Mouse (Mus musculus) limb, embryonic 10.5 days (tissue): Measurements from ENCODE around the gene H2-Q4. TPM values are rescaled to one million over a fixed set of nuclear protein-coding genes. Genes with fewer than 3 reads are reported as not detected.
"Not testable (repeated sequence)": the region's sequence is repeated elsewhere in the genome, so short reads cannot be mapped to it uniquely, and the experiment has no call there.

Source experiments
- DNase-seq: peaks from one replicate; pipeline ENCODE4 v3.0.0-alpha.2; 2017; ENCODE audit warnings: low spot score
- H3K27ac ChIP-seq: fragments of 300-500 bp; sonication (generic); 2 replicates; pipeline ENCODE4 v1.5.1; 2016; ENCODE audit warnings: mild to moderate bottlenecking
- H3K27me3 ChIP-seq: fragments of 300-500 bp; sonication (generic); 2 replicates; pipeline ENCODE4 v1.6.1; 2016; ENCODE audit warnings: low read depth, mild to moderate bottlenecking; ENCODE audit not compliant: poor library complexity, severe bottlenecking
- H3K36me3 ChIP-seq: fragments of 300-500 bp; sonication (generic); 2 replicates; pipeline ENCODE4 v1.6.1; 2016; ENCODE audit warnings: mild to moderate bottlenecking, moderate library complexity
- H3K4me1 ChIP-seq: fragments of 300-500 bp; sonication (generic); 2 replicates; pipeline ENCODE4 v1.6.1; 2016
- H3K4me3 ChIP-seq: fragments of 300-500 bp; sonication (generic); 2 replicates; pipeline ENCODE4 v1.5.1; 2016; ENCODE audit warnings: mild to moderate bottlenecking, moderate library complexity
- H3K9me3 ChIP-seq: fragments of 300-500 bp; sonication (generic); replicated peaks from 2 replicates; pipeline ENCODE4 v1.6.1; 2016; ENCODE audit warnings: mild to moderate bottlenecking
- WGBS: fragments of 180-500 bp; shearing (Covaris S2); methylation state at CpG from one replicate; pipeline ENCODE4 v1.1.7; 2016; 5-methylcytosine and 5-hydroxymethylcytosine counted together
- polyA plus RNA-seq: library from polyadenylated mRNA; unstranded; fragments of >200 nt; fragmentation: Nextera tagmentation; extraction: Ambion mirVana; gene quantifications from 2 replicates; pipeline ENCODE4 v1.2.1, GENCODE M21; 2016

H2-Q4 gene
- 2.2 and 3.6 TPM in 2 replicates for polyA plus RNA-seq

DNA sequence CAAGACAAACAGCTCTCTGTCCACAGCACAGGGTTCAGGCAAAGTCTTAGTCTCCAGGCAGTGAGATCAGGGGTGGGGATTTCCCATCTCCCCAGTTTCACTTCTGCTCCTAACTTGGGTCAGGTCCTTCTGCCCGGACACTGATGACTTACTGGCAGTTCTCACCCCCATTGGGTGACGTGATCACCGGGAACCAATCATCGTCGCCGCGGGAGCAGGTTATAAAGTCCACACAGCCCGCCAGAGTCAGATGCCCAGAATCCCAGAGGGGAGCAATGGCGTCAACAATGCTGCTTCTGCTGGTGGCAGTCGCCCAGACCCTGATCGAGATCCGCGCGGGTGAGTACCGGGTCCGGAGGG is at the start of gene H2-Q4:
H2-Q4 (plus strand) TSS at position 249 of the 360 bp plus-strand sequence.
- peak within 1 kb of the TSS; percentile 77 for H3K27ac ChIP-seq
- H3K27me3 ChIP-seq = peaks cover 39% of the 10 kb centered on the region
- peaks cover 14% of the 10 kb centered on the region for H3K4me1 ChIP-seq
- DNase-seq = peak; percentile 84
- H3K9me3 ChIP-seq = 0 out of 2 replicates have a peak, but pooled peaks cover 3% of the 10 kb centered on the region
- H3K4me3 ChIP-seq = peak within 1 kb of the TSS; percentile 72
- WGBS = under 1% methylated on average over 16 of the region's 16 CpGs
- no peaks in the 10 kb centered on the region for H3K36me3 ChIP-seq

DNA sequence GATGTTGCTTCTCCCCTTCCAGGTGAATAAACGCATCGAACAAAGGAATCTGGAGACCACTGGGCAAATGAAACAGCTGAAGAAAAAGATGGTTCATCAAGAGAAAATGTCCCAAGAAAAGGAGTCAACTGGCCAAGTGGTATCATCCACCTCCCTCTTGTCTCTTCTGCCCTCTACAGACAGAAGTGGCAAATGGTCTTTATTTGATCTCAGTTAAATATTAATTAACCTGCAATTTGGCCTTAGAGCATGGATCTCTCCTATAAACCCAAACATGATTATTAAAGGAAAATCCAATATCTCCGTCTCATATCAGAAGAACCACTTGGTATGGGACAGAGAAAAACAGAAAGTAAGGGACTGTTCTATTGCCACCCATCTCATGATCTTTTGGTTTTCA is 49.7 kb upstream of the H2-Q4 start:
- H3K4me1 ChIP-seq, H3K36me3 ChIP-seq, H3K4me3 ChIP-seq, DNase-seq, H3K27me3 ChIP-seq, H3K9me3 ChIP-seq, H3K27ac ChIP-seq: not testable (repeated sequence)
- 57% methylated on average over 3 of the region's 3 CpGs for WGBS

DNA sequence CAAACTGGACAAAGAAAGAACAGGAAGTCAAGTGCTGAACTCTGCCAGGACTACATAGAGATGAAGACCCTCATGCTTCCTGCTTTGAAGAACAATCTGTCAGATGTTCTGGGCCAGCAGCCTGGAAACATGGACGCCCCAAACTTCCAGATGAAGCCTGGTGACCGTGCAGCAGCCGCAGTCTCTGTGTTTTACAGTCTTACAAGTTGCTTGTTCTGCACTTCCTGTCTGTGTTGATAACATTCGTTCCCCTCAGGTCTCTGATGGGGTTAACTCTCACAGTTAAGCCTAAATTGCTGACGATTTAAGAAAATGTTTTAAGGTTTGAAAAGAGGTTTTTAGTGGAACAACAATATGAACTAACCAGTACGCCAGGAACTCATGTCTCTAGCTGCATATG is 47.9 kb upstream of the H2-Q4 start:
- not testable (repeated sequence) for H3K4me3 ChIP-seq, H3K9me3 ChIP-seq, H3K27ac ChIP-seq, H3K4me1 ChIP-seq, H3K27me3 ChIP-seq, DNase-seq, H3K36me3 ChIP-seq
- WGBS = 72% methylated on average over 6 of the region's 6 CpGs

DNA sequence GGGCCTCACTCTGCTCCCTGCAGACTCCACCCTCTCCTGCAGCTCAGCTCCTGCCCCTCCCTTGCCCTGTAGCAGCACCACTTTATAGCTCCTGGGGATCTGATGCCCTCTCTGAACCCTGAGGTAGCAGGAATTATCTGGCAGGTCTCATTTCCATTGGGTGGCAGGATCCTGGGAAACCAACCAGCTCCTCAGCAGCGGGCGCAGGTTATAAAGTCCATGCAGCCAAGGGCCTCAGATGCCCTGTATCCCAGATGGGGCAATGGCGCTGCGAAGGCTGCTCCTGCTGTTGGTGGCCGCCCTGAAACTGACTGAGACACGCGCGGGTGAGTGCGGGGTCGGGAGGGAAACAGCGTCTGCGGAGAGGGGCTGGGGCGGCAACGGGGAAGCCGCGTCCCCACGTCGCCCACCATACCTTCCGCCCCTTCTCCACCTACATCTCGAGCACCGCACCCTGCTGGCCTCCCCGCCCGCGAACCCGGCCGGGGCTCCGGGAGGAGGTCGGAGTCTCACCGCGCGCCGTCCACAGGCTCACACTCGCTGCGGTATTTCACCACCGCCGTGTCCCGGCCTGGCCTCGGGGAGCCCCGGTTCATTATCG is 37.2 kb upstream of the H2-Q4 start, which contains the start of gene H2-Q2:
H2-Q2 (plus strand) TSS at position 172 of the 601 bp plus-strand sequence.
- Histone ChIP-seq H3K4me1 (peaks cover 12% of the 10 kb centered on the region), H3K27me3 (peaks cover 64% of the 10 kb centered on the region), H3K4me3 (peak within 1 kb of the TSS; percentile 49), H3K27ac (no peak within 1 kb of the TSS), H3K36me3 (no peaks in the 10 kb centered on the region), H3K9me3 (no peaks in the 10 kb centered on the region)
- peak; percentile 37 for DNase-seq
- under 1% methylated on average over 40 of the region's 40 CpGs for WGBS

DNA sequence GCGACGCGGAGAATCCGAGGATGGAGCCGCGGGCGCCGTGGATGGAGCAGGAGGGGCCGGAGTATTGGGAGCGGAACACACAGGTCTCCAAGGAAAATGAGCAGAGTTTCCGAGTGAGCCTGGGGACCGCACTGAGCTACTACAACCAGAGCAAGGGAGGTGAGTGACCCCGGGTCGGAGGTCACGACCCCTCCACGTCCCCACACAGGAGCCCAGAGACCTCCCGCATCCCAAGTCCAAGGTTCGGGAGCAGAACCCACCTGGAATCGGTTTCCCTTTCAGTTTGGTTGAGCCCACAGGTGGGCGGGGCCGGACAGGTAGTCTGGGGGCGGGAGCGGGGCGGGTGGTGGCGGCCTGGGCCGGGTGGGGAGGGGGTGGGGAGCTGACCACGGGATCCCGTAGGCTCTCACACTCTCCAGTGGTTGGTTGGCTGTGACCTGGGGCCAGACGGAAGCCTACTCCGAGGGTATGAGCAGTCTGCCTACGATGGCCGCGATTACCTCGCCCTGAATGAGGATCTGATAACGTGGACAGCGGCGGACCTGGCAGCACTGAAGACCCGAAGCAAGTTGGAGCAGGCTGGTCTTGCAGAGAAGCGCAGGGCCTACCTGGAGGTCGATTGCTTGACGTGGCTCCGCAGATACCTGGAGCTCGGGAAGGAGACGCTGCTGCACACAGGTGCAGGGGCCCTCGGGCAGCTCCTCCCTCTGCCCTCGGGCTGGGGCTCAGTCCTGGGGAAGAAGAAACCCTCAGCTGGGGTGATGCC is 36.5 kb upstream of the H2-Q4 start:
- WGBS = 2% methylated on average over 46 of the region's 46 CpGs
- peaks cover 12% of the 10 kb centered on the region for H3K4me1 ChIP-seq
- peak; percentile 39 for DNase-seq
- H3K36me3 ChIP-seq = no peaks in the 10 kb centered on the region
- H3K27ac ChIP-seq = no peak overlapping the region
- H3K4me3 ChIP-seq = peak overlapping the region; percentile 49
- no peaks in the 10 kb centered on the region for H3K9me3 ChIP-seq
- peaks cover 64% of the 10 kb centered on the region for H3K27me3 ChIP-seq

DNA sequence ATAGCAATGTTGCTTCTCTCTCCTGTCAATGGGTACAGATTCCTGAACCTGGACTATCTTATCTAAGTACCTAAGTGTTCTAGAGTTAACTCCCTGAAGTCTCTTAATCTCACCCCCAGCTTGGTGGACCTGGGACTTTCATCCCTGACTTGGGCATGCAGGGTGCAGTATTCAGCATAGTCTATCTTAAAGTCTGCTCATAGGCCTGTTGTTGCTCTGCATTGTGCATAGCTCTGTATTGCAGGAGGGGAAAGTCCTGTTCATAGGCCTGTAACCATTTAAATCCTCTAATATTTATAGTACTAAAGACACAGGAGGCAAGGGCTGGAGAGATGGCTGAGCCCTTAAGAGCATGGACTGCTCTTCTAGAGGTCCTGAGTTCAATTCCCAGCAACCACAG is 31.8 kb upstream of the H2-Q4 start:
- not testable (repeated sequence) for H3K4me3 ChIP-seq, H3K36me3 ChIP-seq, DNase-seq, H3K27ac ChIP-seq, H3K9me3 ChIP-seq, H3K4me1 ChIP-seq
- peaks cover 33% of the 10 kb centered on the region for H3K27me3 ChIP-seq

DNA sequence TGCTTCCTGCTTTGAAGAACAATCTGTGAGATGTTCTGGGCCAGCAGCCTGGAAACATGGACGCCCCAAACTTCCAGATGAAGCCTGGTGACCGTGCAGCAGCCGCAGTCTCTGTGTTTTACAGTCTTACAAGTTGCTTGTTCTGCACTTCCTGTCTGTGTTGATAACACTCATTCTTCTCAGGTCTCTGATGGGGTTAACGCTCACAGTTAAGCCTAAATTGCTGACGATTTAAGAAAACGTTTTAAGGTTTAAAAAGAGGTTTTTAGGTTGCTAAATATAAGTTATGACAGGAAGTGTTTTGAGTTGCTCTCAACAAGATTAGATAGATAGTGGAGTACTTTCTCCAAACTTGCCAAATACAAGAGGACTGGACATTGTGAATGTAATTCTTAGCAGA is 26.1 kb upstream of the H2-Q4 start:
- WGBS = 71% methylated on average over 6 of the region's 6 CpGs
- H3K4me3 ChIP-seq, DNase-seq, H3K9me3 ChIP-seq, H3K27ac ChIP-seq, H3K36me3 ChIP-seq, H3K4me1 ChIP-seq: not testable (repeated sequence)
- H3K27me3 ChIP-seq = peaks cover 17% of the 10 kb centered on the region

DNA sequence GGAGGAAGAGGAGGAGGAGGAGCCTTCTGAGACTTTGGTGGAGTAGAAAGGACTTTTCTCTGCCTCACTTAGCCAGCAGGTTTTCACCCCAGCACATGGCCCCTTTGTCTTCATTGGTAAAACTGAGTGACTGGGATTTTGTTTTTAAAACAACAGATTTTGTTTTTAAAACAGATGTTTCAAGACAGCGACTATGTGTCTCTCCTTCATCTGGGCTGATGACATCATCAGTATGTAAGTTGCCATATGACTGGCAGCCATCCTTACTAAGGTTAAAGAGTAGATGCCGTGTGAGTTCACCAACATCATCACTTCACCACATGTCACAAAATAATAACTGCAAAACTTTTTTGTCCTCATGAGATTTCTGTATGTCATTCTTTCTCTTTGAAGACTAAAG is 25.3 kb upstream of the H2-Q4 start:
- Histone ChIP-seq H3K4me1 (peaks cover 4% of the 10 kb centered on the region), H3K4me3 (no peak overlapping the region), H3K36me3 (no peaks in the 10 kb centered on the region), H3K9me3 (no peaks in the 10 kb centered on the region), H3K27ac (no peak overlapping the region), H3K27me3 (peaks cover 25% of the 10 kb centered on the region)
- DNase-seq = no peak
- 79% methylated on average over 2 of the region's 2 CpGs for WGBS

DNA sequence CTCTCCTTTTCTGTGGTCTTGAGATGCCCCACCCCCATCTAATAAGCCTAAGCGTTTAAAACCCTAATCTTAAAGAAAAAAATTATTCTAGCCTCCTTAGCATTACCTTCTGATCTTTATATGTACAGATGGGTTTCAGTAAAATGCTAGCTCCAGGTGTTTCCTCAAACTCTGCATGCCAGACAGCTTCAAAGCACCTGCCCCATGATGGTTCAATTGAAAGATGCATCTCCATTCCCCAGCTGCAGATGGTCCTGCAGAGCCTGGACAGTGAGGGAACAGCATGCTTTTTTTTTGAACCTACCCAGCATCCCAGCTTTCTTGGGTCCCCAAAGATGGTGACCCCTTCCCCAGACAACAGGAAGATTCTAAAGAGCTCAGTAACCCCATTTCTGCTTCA is 22.3 kb upstream of the H2-Q4 start:
- Histone ChIP-seq H3K36me3 (no peaks in the 10 kb centered on the region), H3K27ac (no peak overlapping the region), H3K27me3 (peaks cover 32% of the 10 kb centered on the region), H3K4me3 (no peak overlapping the region), H3K4me1 (peaks cover 9% of the 10 kb centered on the region), H3K9me3 (no peaks in the 10 kb centered on the region)
- WGBS = 40% methylated on average over 1 of the region's 1 CpGs
- DNase-seq = no peak

DNA sequence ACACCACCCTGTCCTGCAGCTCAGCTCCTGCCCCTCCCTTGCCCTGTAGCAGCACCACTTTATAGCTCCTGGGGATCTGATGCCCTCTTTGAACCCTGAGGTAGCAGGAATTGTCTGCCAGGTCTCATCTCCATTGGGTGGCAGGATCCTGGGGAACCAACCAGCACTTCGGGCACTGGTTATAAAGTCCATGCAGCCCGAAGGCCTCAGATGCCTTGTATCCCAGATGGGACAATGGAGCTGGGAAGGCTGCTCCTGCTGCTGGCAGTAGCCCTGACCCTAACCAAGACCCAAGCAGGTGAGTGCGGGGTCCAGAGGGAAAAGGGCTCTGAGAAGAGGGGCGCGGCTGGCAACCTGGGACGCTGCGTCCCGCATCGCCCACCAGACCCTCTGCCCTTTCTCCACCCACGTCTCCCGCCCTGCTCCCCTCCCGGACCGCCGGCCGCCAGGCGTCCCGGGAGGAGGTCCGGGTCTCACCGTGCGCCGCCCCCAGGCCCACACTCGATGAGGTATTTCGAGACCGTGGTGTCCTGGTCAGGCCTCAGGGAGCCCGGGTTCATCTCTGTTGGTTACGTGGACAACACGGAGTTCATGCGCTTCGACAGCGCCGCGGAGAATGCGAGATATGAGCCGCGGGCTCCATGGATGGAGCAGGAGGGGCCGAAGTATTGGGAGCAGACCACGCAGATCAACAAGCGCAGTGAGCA is 20.5 kb upstream of the H2-Q4 start:
- Histone ChIP-seq H3K27me3 (peaks cover 32% of the 10 kb centered on the region), H3K36me3 (no peaks in the 10 kb centered on the region), H3K27ac (no peak overlapping the region), H3K4me1 (peaks cover 9% of the 10 kb centered on the region), H3K9me3 (peaks cover 4% of the 10 kb centered on the region; the same call in 1 of the 2 replicates), H3K4me3 (peak overlapping the region; percentile 49)
- peak; percentile 33 for DNase-seq
- 9% methylated on average over 38 of the region's 38 CpGs for WGBS

DNA sequence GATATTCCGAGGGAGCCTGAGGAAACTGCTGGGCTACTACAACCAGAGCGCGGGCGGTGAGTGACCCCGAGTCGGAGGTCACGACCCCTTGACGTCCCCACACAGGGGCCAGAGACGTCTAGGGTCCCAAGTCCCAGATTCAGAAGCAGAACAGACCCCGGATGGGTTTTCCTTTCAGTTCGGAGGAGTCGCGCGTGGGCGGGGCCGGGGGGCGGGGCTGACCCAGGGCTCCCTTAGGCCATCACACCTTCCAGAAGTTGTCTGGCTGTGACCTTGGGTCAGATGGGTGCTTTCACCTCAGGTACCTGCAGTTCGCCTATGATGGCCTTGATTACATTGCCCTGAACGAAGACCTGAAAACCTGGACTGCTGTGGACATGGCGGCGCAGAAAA is 20.0 kb upstream of the H2-Q4 start:
- DNase-seq = no peak
- Histone ChIP-seq H3K36me3 (no peaks in the 10 kb centered on the region), H3K27ac (no peak overlapping the region), H3K27me3 (peaks cover 32% of the 10 kb centered on the region), H3K9me3 (peaks cover 4% of the 10 kb centered on the region; the same call in 1 of the 2 replicates), H3K4me3 (peak overlapping the region; percentile 49), H3K4me1 (peaks cover 9% of the 10 kb centered on the region)
- 20% methylated on average over 21 of the region's 21 CpGs for WGBS

DNA sequence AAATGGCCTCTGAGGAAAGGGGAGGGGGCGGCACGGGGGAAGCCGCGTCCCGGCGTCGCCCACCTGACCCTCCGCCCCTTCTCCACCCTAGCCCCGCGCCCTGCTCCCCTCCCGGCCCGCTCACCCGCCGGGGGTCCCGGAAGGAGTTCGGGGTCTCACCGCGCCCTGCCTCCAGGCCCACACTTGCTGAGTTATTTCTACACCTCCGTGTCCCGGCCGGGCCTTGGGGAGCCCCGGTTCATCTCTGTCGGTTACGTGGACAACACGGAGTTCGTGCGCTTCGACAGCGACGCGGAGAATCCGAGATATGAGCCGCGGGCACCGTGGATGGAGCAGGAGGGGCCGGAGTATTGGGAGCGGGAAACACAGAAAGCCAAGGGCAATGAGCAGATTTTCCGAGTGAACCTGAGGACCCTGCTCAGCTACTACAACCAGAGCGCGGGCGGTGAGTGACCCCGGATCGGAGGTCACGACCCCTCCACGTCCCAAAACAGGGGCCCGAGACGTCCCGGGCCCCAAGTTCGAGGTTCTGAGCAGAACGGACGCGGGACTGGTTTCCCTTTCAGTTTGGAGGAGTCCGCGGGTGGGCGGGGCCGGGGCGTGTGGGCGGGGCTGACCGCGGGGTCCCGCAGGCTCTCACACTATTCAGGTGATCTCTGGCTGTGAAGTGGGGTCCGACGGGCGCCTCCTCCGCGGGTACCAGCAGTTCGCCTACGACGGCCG is 473 bp downstream of the H2-Q4 start:
- H3K36me3 ChIP-seq = no peaks in the 10 kb centered on the region
- peak overlapping the region; percentile 77 for H3K27ac ChIP-seq
- H3K9me3 ChIP-seq = 0 out of 2 replicates have a peak, but pooled peaks cover 3% of the 10 kb centered on the region
- peaks cover 14% of the 10 kb centered on the region for H3K4me1 ChIP-seq
- WGBS = 3% methylated on average over 68 of the region's 70 CpGs
- peak overlapping the region; percentile 72 for H3K4me3 ChIP-seq
- H3K27me3 ChIP-seq = peaks cover 39% of the 10 kb centered on the region
- DNase-seq = peak; percentile 70
